In the genomic region with DNA sequence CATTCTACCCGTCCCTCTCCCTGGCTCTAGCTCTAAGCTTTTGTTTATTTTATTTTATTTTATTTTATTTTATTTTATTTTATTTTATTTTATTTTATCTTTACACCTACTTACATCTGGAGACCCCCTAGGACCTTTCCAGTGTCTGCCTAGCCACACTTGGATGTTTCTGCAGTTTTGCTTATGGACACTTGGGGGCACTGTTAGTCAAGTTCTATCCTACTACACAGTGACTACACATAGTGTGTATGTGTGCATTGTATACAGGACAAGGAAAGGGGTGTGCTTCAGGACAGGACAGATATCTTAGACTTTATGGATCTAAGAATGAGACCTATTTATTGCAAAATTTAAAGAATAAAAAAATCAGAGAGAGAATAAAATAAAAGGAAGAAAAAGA, we compare ENCODE assay signal across 10 mouse cellular contexts.
DNase-seq lines count a peak whose midpoint lies in the region; ATAC-seq and TF ChIP-seq lines count a peak whose summit lies in the region.
"Had no signal": no experiment of that assay in that cellular context is flagged by ENCODE, and none has a peak within 500 bp of the region (broad histone marks: within the 10 kb centered on the region; RNA-seq: fewer than 3 reads in every experiment).

No protein-coding gene starts in this region.

- no peak; the same call in 1 of the 2 replicates for ATAC-seq in lung, postnatal 0 days
- no peak for ATAC-seq in granulocyte monocyte progenitor cell, adult 5-6 weeks (replicated peaks; ENCODE audit: poor library complexity, severe bottlenecking)

- no peaks in the 10 kb centered on the region for H3K79me2 ChIP-seq in heart, adult 2 months (replicated peaks; ENCODE audit: control insufficient read depth, insufficient read depth, low read length)

- no peak for TF ChIP-seq POLR2A in heart, adult 2 months (IDR thresholded peaks at IDR 0.05; ENCODE audit: insufficient read depth, low read depth, low read length)
- no peak for TF ChIP-seq POLR2A in bone marrow, adult 2 months (IDR thresholded peaks at IDR 0.05; ENCODE audit: borderline replicate concordance, control insufficient read depth, low read depth, low read length)

- no peak for TF ChIP-seq EP300 in heart, adult 2 months (IDR thresholded peaks at IDR 0.05; ENCODE audit: insufficient read depth, low read depth, low read length)
- TF ChIP-seq EP300 in lung, postnatal 0 days (IDR thresholded peaks at IDR 0.05), result no peak

- no peak overlapping the region for H3K4me2 ChIP-seq in lung, postnatal 0 days (replicated peaks; ENCODE audit: low read depth, low read length)

- H3K4me1 ChIP-seq in heart, adult 2 months (ENCODE audit: control insufficient read depth, insufficient read depth, low read length), result no peaks in the 10 kb centered on the region
- no peaks in the 10 kb centered on the region for H3K4me1 ChIP-seq in lung, postnatal 0 days (ENCODE audit: insufficient read depth, low read depth, low read length)
- no peaks in the 10 kb centered on the region for H3K4me1 ChIP-seq in bone marrow, adult 2 months (ENCODE audit: control insufficient read depth, insufficient read depth, low read length)

- intact Hi-C loops in heart, adult 2 months (cut with DNase I), result no loop called here
- intact Hi-C loops in heart, postnatal 14 days (cut with DNase I), result no loop called here

- no peak overlapping the region for H3K4me3 ChIP-seq in heart, adult 2 months
- H3K4me3 ChIP-seq in lung, postnatal 0 days (ENCODE audit: low read depth, low read length), result no peak overlapping the region
- no peak overlapping the region for H3K4me3 ChIP-seq in bone marrow, adult 2 months (replicated peaks; ENCODE audit: control insufficient read depth, low read depth, low read length)

- H3K9me3 ChIP-seq in lung, postnatal 0 days (ENCODE audit: low read length), result no peaks in the 10 kb centered on the region

- no peak for DNase-seq in heart, adult 2 months
- no peak for DNase-seq in heart, postnatal 14 days
- DNase-seq in lung, postnatal 0 days (ENCODE audit: low spot score), result no peak
- DNase-seq in lung, postnatal 10 days, result no peak
- DNase-seq in naive thymus-derived CD4-positive, alpha-beta T cell, adult 2 months (ENCODE audit: low read depth), result peak; percentile 10
- DNase-seq in gastrocnemius, postnatal 4 days (ENCODE audit: low spot score in 2 of 2), result no peak
- DNase-seq: kidney, adult 11 months; right cerebral cortex, adult 18-20 months had no signal

- no peaks in the 10 kb centered on the region for H3K27me3 ChIP-seq in heart, adult 2 months (ENCODE audit: control insufficient read depth, insufficient read depth, low read length)
- no peaks in the 10 kb centered on the region for H3K27me3 ChIP-seq in lung, postnatal 0 days (replicated peaks; ENCODE audit: insufficient read depth, low read length)

- no peak overlapping the region for H3K9ac ChIP-seq in heart, adult 2 months (ENCODE audit: low read depth, low read length)
- H3K9ac ChIP-seq in lung, postnatal 0 days (replicated peaks; ENCODE audit: low read depth), result no peak overlapping the region

- H3K36me3 ChIP-seq in heart, adult 2 months (ENCODE audit: control insufficient read depth, insufficient read depth, low read length), result no peaks in the 10 kb centered on the region
- H3K36me3 ChIP-seq in lung, postnatal 0 days (ENCODE audit: insufficient read depth, low read length), result no peaks in the 10 kb centered on the region

- TF ChIP-seq CTCF in heart, adult 2 months (IDR thresholded peaks at IDR 0.05), result peak; percentile 67
- peak; percentile 68 for TF ChIP-seq CTCF in lung, postnatal 0 days (IDR thresholded peaks at IDR 0.05)
- 0 out of 2 replicates have a peak, but pooled peaks have one; percentile 8 for TF ChIP-seq CTCF in bone marrow, adult 2 months (IDR thresholded peaks at IDR 0.05; ENCODE audit: control insufficient read depth, insufficient read depth, low read length)

- WGBS in heart, adult 2 months, result 90% methylated on average over 1 of the region's 1 CpGs
- WGBS in lung, postnatal 0 days, result 19% methylated on average over 1 of the region's 1 CpGs
- WGBS in bone marrow, adult 2 months, result 58% methylated on average over 1 of the region's 1 CpGs

- H3K27ac ChIP-seq in heart, adult 2 months, result no peak overlapping the region
- no peak overlapping the region for H3K27ac ChIP-seq in lung, postnatal 0 days (ENCODE audit: low read length)
- no peak overlapping the region for H3K27ac ChIP-seq in bone marrow, adult 2 months (ENCODE audit: control insufficient read depth, insufficient read depth, low read depth, low read length, poor library complexity)

Comparison
In these comparisons a context has a peak if more than half of its experiments do, and no peak if none do; other contexts are left out.
1. CTCF ChIP-seq: peak in every context shown above with its lines; median percentile 68 in lung, postnatal 0 days; 67 in heart, adult 2 months; 8 in bone marrow, adult 2 months.